Mouse (Mus musculus): ENCODE measurements around the gene Hipk2.

DNA sequence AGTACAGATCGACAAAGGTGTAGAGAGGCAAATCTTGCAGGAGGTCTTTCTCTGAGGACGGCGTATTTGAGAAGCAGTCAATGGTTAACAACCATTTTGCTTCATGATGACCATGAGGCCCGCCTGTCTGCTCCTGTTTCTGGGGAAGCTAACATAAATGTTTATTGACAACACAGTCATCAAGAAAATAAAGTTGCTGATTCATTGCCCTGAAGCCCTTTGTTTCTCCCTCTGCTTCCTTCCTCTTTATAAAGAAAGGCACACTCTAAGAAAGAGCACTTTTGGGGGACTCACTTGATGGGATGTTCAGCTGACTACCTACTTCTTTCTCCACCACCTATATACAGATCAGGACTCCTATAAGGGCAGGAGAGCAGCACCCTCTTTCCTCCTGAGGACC, 42.8 kb upstream of the Hipk2 start:
- TF ChIP-seq POLR2A (IDR thresholded peaks at IDR 0.05; ENCODE audit: extremely low read depth, insufficient read depth, low read length) (no peak), CTCF (IDR thresholded peaks at IDR 0.05; ENCODE audit: extremely low read depth, insufficient read depth, low read length) (no peak)
